Mouse (Mus musculus) midbrain, embryonic 16.5 days (tissue): ENCODE results near the gene Ptk6. TPM values are rescaled to one million over a fixed set of nuclear protein-coding genes. Genes with fewer than 3 reads are reported as not detected.

ENCODE experiments used
- polyA plus RNA-seq: library from polyadenylated mRNA; unstranded; fragments of >200 nt; fragmentation: Nextera tagmentation; extraction: Ambion mirVana; gene quantifications from 2 replicates; pipeline ENCODE4 v1.2.1, GENCODE M21; 2015

The Ptk6 gene
- polyA plus RNA-seq, 1 experiment from 2014 or later, result not detected

Other genes with a start within 250 kb of the Ptk6 start
- gene Nkain4, start 248.1 kb downstream of the Ptk6 start, polyA plus RNA-seq, result 66.7 and 82.7 TPM in 2 replicates
- 125 and 130 TPM in 2 replicates for gene Arfgap1, start 235.6 kb downstream of the Ptk6 start, polyA plus RNA-seq
- gene Col20a1, start 216.3 kb downstream of the Ptk6 start, polyA plus RNA-seq, result 0.11 and 0.19 TPM in 2 replicates
- 46.9 and 48.3 TPM in 2 replicates for gene Chrna4, start 159.2 kb downstream of the Ptk6 start, polyA plus RNA-seq
- gene Kcnq2, start 67.5 kb downstream of the Ptk6 start, polyA plus RNA-seq, result 50.2 and 50.8 TPM in 2 replicates
- 10.0 and 11.0 TPM in 2 replicates for gene Eef1a2, start 45.8 kb downstream of the Ptk6 start, polyA plus RNA-seq
- 407 and 408 TPM in 2 replicates for gene Ppdpf, start 15.5 kb downstream of the Ptk6 start, polyA plus RNA-seq
- gene Srms, start 10.4 kb upstream of the Ptk6 start, polyA plus RNA-seq, result 0.07 and 0.20 TPM in 2 replicates
- gene Fndc11, start 17.2 kb upstream of the Ptk6 start, polyA plus RNA-seq, result 0.41 and 0.42 TPM in 2 replicates
- 0.32 and 0.44 TPM in 2 replicates for gene Helz2, start 39.2 kb upstream of the Ptk6 start, polyA plus RNA-seq
- 16.3 and 17.6 TPM in 2 replicates for gene Gmeb2, start 85.2 kb upstream of the Ptk6 start, polyA plus RNA-seq
- gene Stmn3, start 111.7 kb upstream of the Ptk6 start, polyA plus RNA-seq, result 1,527 and 1,727 TPM in 2 replicates
- 38.8 and 48.8 TPM in 2 replicates for gene Rtel1, start 117.0 kb upstream of the Ptk6 start, polyA plus RNA-seq
- 88.7 and 94.5 TPM in 2 replicates for gene Zgpat, start 162.1 kb upstream of the Ptk6 start, polyA plus RNA-seq
- gene Arfrp1, start 162.6 kb upstream of the Ptk6 start, polyA plus RNA-seq, result 84.7 and 93.0 TPM in 2 replicates
- 61.4 and 65.9 TPM in 2 replicates for gene Lime1, start 177.3 kb upstream of the Ptk6 start, polyA plus RNA-seq